Mouse (Mus musculus) hindbrain, embryonic 16.5 days (tissue): Measurements from ENCODE around the gene Ddi2. TPM values are rescaled to one million over a fixed set of nuclear protein-coding genes. Genes with fewer than 3 reads are reported as not detected.

Source experiments
- ATAC-seq: fragments of 200-750 bp; cut with Nextera tagmentation; 2 replicates; pipeline ENCODE4 v1.8.0; 2017; ENCODE audit warnings: moderate TSS enrichment, moderate library complexity
- H3K27ac ChIP-seq: fragments of 300-500 bp; sonication (generic); 2 replicates; pipeline ENCODE4 v1.5.1; 2014; ENCODE audit warnings: low read depth, mild to moderate bottlenecking, control low read depth, low read length, moderate library complexity
- H3K27me3 ChIP-seq: fragments of 300-500 bp; sonication (generic); replicated peaks from 2 replicates; pipeline ENCODE4 v1.6.1; 2014; ENCODE audit warnings: low read length; ENCODE audit not compliant: control insufficient read depth, insufficient read depth
- H3K36me3 ChIP-seq: fragments of 300-500 bp; sonication (generic); 2 replicates; pipeline ENCODE4 v1.6.1; 2014; ENCODE audit warnings: mild to moderate bottlenecking, low read length, moderate library complexity, mixed read lengths; ENCODE audit not compliant: control insufficient read depth, insufficient read depth
- H3K4me1 ChIP-seq: fragments of 300-500 bp; sonication (generic); 2 replicates; pipeline ENCODE4 v1.6.1; 2014; ENCODE audit warnings: low read depth, low read length; ENCODE audit not compliant: control insufficient read depth, insufficient read depth
- H3K4me2 ChIP-seq: fragments of 300-500 bp; sonication (generic); 2 replicates; pipeline ENCODE4 v1.6.1; 2014; ENCODE audit warnings: mild to moderate bottlenecking, low read length, control low read depth, moderate library complexity
- H3K4me3 ChIP-seq: fragments of 300-500 bp; sonication (generic); 2 replicates; pipeline ENCODE4 v1.5.1; 2014; ENCODE audit warnings: mild to moderate bottlenecking, low read length, control low read depth, moderate library complexity
- H3K9ac ChIP-seq: fragments of 300-500 bp; sonication (generic); 2 replicates; pipeline ENCODE4 v1.6.1; 2014; ENCODE audit warnings: low read depth, mild to moderate bottlenecking, control low read depth, low read length, moderate library complexity
- H3K9me3 ChIP-seq: fragments of 300-500 bp; sonication (generic); 2 replicates; pipeline ENCODE4 v1.6.1; 2014; ENCODE audit warnings: mild to moderate bottlenecking, low read length, moderate library complexity; ENCODE audit not compliant: control insufficient read depth
- WGBS: fragments of 180-500 bp; shearing (Covaris S2); extraction: QIAGEN DNeasy Blood & Tissue Kit; methylation state at CpG from one replicate; pipeline ENCODE4 v1.1.7; 2014; 5-methylcytosine and 5-hydroxymethylcytosine counted together
- polyA plus RNA-seq: library from polyadenylated mRNA; unstranded; fragments of >200 nt; fragmentation: Nextera tagmentation; extraction: Ambion mirVana; gene quantifications from 2 replicates; pipeline ENCODE4 v1.2.1, GENCODE M21; 2015

Ddi2 gene
- polyA plus RNA-seq, 1 experiment from 2014 or later = 11.0 TPM

- ATAC-seq = no peak
- Histone ChIP-seq H3K27ac (no peak overlapping the region), H3K9me3 (no peaks in the 10 kb centered on the region), H3K36me3 (no peaks in the 10 kb centered on the region), H3K4me3 (no peak overlapping the region), H3K4me2 (no peak overlapping the region), H3K4me1 (no peaks in the 10 kb centered on the region), H3K27me3 (no peaks in the 10 kb centered on the region), H3K9ac (no peak overlapping the region)
- 79% methylated on average over 4 of the region's 4 CpGs for WGBS
Observed at GRCm38 (mm10) chr4:141671389-141671788, 51.8 kb downstream of the Ddi2 start.

DNA sequence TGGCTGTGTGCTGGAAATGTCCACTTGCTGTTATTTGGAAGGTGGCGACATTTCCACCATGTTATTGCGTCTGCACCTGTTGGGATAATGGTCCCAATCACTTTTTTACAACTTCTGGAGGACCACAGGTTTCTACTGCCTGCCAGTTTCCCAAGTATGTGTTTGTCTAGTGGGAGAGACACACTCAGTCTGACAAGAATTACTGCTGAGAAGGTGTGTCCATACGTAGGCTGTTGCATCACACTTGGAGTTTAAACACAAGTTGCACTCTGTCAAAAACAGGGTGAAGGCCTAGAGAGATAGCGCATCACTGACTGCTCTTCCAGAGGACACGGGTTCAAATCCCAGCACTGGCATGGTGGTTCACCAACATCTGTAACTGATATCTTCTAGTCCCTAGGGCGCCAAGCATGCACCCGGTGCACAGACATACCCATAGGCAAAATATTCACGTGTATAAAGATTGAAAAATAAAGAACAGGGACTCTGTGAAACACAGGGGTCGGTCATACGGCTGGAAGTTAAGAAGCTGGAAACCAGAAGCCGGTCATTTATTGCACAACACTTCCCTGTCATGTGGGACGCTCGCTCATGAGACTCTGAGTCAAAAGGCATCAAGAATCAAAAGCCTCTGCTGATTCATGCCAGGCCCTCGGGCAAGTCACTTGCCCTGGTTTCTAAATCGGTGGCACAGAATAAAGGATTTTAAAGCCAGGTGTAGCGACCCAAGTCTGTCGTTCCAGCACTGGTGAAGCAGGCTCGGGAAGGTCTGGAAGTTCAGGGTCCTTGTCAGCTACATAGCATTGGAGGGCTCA lies 53.1 kb downstream of the Ddi2 start:
- H3K9me3 ChIP-seq = no peaks in the 10 kb centered on the region
- H3K4me2 ChIP-seq = no peak overlapping the region
- H3K9ac ChIP-seq = no peak overlapping the region
- no peak overlapping the region for H3K4me3 ChIP-seq
- H3K4me1 ChIP-seq = no peaks in the 10 kb centered on the region
- WGBS = 89% methylated on average over 18 of the region's 18 CpGs
- no peak overlapping the region for H3K27ac ChIP-seq
- H3K36me3 ChIP-seq = no peaks in the 10 kb centered on the region
- H3K27me3 ChIP-seq = no peaks in the 10 kb centered on the region
- ATAC-seq = no peak

- Histone ChIP-seq H3K36me3 (no peaks in the 10 kb centered on the region), H3K9me3 (no peaks in the 10 kb centered on the region), H3K4me3 (peak within 1 kb of the TSS; percentile 87), H3K27ac (peak within 1 kb of the TSS; percentile 89), H3K9ac (peak within 1 kb of the TSS; percentile 93), H3K4me2 (peak within 1 kb of the TSS; percentile 76), H3K4me1 (peaks cover 13% of the 10 kb centered on the region), H3K27me3 (no peaks in the 10 kb centered on the region)
- 72% methylated on average over 8 of the region's 8 CpGs for WGBS
- ATAC-seq = no peak
Observed at GRCm38 (mm10) chr4:141664799-141665198, 58.4 kb downstream of the Ddi2 start, which contains the start of gene Plekhm2. Gene Plekhm2, minus strand, starts transcription at chr4:141664899.

DNA sequence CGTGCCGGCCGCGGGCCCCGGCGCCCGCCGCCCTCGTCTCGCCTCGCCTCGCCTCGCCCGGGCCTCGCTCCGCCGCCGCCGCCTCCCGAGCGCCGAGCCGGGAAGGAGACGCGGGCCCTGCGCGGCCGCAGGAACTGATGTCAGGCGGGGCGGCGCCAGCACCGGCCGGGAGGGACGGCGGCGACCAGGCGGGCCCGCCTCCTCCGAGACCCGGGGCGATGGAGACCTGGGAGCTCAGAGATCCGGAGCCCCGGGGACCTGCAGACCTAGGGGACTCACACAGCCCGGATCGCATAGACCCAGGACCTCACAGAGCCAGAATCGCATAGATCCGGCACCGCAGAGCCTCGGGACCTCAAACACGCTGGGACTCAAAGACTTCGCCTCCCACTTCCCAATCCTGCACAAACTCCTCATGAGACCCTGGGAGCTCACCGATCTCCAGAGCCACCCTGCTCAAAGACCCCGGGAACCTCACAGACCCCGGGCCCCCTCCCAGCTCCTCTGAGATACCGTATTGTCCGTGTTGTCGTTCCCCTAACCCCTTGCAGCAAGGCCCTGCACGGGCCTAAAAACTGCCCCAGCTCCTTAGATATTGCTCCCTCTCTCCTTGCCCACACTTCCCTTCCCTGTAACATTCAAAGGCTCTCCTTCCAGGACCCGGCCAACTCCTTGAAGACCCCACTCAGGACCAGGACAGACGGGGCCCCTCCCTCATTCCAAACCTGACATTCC lies 59.0 kb downstream of the Ddi2 start:
- Histone ChIP-seq H3K4me1 (peaks cover 13% of the 10 kb centered on the region), H3K27ac (peak overlapping the region; percentile 89), H3K27me3 (no peaks in the 10 kb centered on the region), H3K9ac (peak overlapping the region; percentile 93), H3K36me3 (no peaks in the 10 kb centered on the region), H3K4me2 (peak overlapping the region; percentile 76), H3K9me3 (no peaks in the 10 kb centered on the region), H3K4me3 (peak overlapping the region; percentile 87)
- peak; percentile 85 for ATAC-seq
- WGBS = under 1% methylated on average over 44 of the region's 60 CpGs

DNA sequence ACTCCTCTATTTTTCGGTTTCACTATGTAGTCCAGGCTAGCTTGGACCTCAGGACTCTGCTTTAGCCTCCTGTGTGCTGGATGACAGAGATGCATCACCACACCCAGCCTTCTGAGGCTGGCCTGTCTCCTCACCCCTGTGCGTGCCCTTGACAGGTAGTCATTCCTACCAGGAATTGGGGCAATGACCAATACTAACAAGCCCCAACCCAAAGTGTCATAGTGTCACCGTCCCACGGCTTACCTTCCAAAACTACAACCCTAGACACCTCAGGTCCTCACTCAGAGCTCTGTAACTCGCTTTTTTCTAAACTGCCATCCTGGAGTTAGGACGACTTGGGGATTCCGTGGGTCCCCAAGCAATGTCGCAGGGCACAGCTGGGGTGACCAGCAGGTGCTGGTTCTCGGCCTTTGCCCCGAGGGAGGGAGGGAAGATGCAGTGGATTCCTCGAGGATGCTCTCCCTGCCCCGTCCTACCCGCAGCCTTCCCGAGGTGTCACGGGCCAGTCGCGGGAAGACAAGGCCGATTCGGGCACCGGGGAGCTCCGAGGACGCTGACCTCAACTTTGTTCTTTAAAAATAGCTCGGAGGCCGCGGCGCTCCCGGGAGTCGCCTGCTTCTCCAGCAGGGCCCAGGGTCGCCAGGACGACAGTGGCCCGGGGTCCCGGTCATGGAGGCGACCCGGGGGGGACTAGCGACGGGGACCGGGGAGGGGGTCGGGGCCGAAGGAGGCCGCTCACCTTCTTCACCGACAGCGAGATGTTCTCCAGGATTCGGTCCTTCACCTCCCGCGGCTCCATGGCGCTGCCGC lies 59.9 kb downstream of the Ddi2 start:
- WGBS = 6% methylated on average over 34 of the region's 47 CpGs
- Histone ChIP-seq H3K4me2 (peak overlapping the region; percentile 76), H3K27ac (peak overlapping the region; percentile 89), H3K36me3 (no peaks in the 10 kb centered on the region), H3K9me3 (no peaks in the 10 kb centered on the region), H3K27me3 (no peaks in the 10 kb centered on the region), H3K4me3 (peak overlapping the region; percentile 87), H3K9ac (peak overlapping the region; percentile 93), H3K4me1 (peaks cover 13% of the 10 kb centered on the region)
- ATAC-seq = 0 out of 2 replicates have a peak, but pooled peaks have one; percentile 28

GRCm38 (mm10) chr4:141660884-141661283 lies 62.3 kb downstream of the Ddi2 start:
- H3K27ac ChIP-seq = no peak overlapping the region
- WGBS = 79% methylated on average over 11 of the region's 11 CpGs

DNA sequence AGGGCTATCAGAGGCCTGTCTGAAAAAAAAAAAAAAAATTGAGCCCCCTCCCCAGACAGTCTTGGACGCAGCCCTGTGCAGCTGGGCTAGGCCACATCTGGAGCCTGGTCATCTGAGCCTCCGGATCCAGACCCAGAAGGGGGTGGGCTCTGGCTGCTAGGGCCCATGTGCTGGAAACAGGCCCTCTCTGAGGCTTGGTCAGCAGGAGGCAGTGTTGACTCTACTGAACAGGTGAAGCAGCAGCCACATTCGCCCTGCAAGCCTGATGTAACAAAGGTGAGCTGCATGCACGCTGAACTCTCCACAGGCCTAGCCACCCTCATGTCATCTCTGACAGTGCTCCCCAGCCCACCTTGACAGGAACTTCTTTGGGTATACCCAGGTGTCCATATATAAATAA lies 63.5 kb downstream of the Ddi2 start:
- 0 out of 2 replicates have a peak, but pooled peaks cover 5% of the 10 kb centered on the region for H3K36me3 ChIP-seq
- no peak overlapping the region for H3K4me2 ChIP-seq
- WGBS = 67% methylated on average over 4 of the region's 4 CpGs
- H3K9ac ChIP-seq = no peak overlapping the region
- H3K4me3 ChIP-seq = no peak overlapping the region
- H3K9me3 ChIP-seq = no peaks in the 10 kb centered on the region
- no peak overlapping the region for H3K27ac ChIP-seq
- peaks cover 11% of the 10 kb centered on the region for H3K4me1 ChIP-seq
- no peaks in the 10 kb centered on the region for H3K27me3 ChIP-seq
- no peak for ATAC-seq

More at GRCm38 (mm10) chr4:141660884-141661283, 62.3 kb downstream of the Ddi2 start:
- H3K4me1 ChIP-seq = peaks cover 13% of the 10 kb centered on the region
- H3K9ac ChIP-seq = no peak overlapping the region
- H3K9me3 ChIP-seq = no peaks in the 10 kb centered on the region
- 0 out of 2 replicates have a peak, but pooled peaks cover 5% of the 10 kb centered on the region for H3K36me3 ChIP-seq
- H3K4me2 ChIP-seq = no peak overlapping the region
- no peaks in the 10 kb centered on the region for H3K27me3 ChIP-seq
- ATAC-seq = no peak
- H3K4me3 ChIP-seq = no peak overlapping the region

DNA sequence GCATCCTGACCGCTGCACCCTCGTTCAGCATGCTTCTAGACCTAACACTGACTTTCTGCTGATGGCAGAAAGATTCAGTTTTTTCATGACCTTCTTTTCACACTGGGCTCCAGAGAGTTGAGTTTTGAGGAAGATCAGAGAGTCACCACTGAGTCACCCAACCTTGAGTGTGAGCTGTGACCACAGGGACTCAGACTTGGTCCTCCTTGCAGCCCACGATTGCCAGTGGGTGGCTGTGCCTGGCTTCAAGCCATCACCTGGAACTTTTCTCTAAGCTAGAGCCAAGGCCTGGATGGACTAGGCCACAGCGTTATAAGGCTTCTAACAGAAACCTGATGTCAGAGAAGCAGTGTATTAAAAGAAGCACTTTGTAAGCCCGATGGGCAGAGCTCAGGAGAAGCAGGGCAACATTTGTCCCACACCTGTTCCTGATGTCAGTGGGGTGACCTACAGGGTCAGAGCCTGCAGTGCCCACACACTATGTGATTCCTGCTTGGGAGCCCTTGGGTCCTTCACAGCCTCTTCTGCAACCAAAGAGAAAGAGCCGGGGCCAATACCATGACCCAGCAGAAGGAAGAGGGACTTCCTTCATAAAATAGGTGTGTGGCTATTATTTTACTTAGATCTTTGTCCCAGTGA lies 64.3 kb downstream of the Ddi2 start:
- H3K4me1 ChIP-seq = peaks cover 7% of the 10 kb centered on the region
- WGBS = 89% methylated on average over 6 of the region's 6 CpGs
- H3K9ac ChIP-seq = no peak overlapping the region
- no peaks in the 10 kb centered on the region for H3K9me3 ChIP-seq
- ATAC-seq = no peak
- H3K27ac ChIP-seq = no peak overlapping the region
- H3K4me3 ChIP-seq = no peak overlapping the region
- H3K36me3 ChIP-seq = 0 out of 2 replicates have a peak, but pooled peaks cover 5% of the 10 kb centered on the region
- no peak overlapping the region for H3K4me2 ChIP-seq
- H3K27me3 ChIP-seq = no peaks in the 10 kb centered on the region
